Mouse (Mus musculus) lung, postnatal 0 days (tissue): ENCODE measurements around the gene Brf1.

ENCODE experiments used
- CTCF ChIP-seq: IDR thresholded peaks from 2 replicates; pipeline ENCODE4 v1.5.1; 2016; ENCODE audit warnings: antibody characterized with exemption, mild to moderate bottlenecking
- EP300 ChIP-seq: IDR thresholded peaks from 2 replicates; pipeline ENCODE4 v1.6.1; 2016; ENCODE audit warnings: antibody characterized with exemption, mild to moderate bottlenecking, control low read depth

- TF ChIP-seq CTCF, result peak; percentile 21
- TF ChIP-seq EP300, result no peak
These were observed 71.9 kb downstream of the Brf1 start for GRCm38 (mm10) chr12:112928401-112929241.
